Mouse (Mus musculus) heart, embryonic 11.5 days (tissue): ENCODE results near the gene Plcg2. TPM values are rescaled to one million over a fixed set of nuclear protein-coding genes. Genes with fewer than 3 reads are reported as not detected.

Experiments used
- ATAC-seq: fragments of 200-750 bp; cut with Nextera tagmentation; replicated peaks from 2 replicates; pipeline ENCODE4 v1.8.0; 2017; ENCODE audit warnings: moderate library complexity; ENCODE audit not compliant: insufficient number of reproducible peaks, low FRiP score, low TSS enrichment
- H3K27ac ChIP-seq: fragments of 300-500 bp; sonication (generic); 2 replicates; pipeline ENCODE4 v1.5.1; 2014; ENCODE audit warnings: mild to moderate bottlenecking, low read depth, low read length
- H3K27me3 ChIP-seq: fragments of 300-500 bp; sonication (generic); 2 replicates; pipeline ENCODE4 v1.6.1; 2014; ENCODE audit warnings: mild to moderate bottlenecking, low read length, mixed read lengths; ENCODE audit not compliant: control insufficient read depth, insufficient read depth
- H3K36me3 ChIP-seq: fragments of 300-500 bp; sonication (generic); 2 replicates; pipeline ENCODE4 v1.6.1; 2014; ENCODE audit warnings: mild to moderate bottlenecking, low read length, moderate library complexity, mixed read lengths; ENCODE audit not compliant: control insufficient read depth, insufficient read depth
- H3K4me1 ChIP-seq: fragments of 300-500 bp; sonication (generic); 2 replicates; pipeline ENCODE4 v1.6.1; 2014; ENCODE audit warnings: low read length; ENCODE audit not compliant: control insufficient read depth, insufficient read depth
- H3K4me2 ChIP-seq: fragments of 300-500 bp; sonication (generic); 2 replicates; pipeline ENCODE4 v1.6.1; 2014; ENCODE audit warnings: mild to moderate bottlenecking, moderate library complexity
- H3K4me3 ChIP-seq: fragments of 300-500 bp; sonication (generic); 2 replicates; pipeline ENCODE4 v1.5.1; 2014; ENCODE audit warnings: low read depth, low read length
- H3K9ac ChIP-seq: fragments of 300-500 bp; sonication (generic); 2 replicates; pipeline ENCODE4 v1.6.1; 2014; ENCODE audit warnings: mild to moderate bottlenecking, low read depth, low read length, moderate library complexity
- H3K9me3 ChIP-seq: fragments of 300-500 bp; sonication (generic); replicated peaks from 2 replicates; pipeline ENCODE4 v1.6.1; 2016; ENCODE audit warnings: low read length; ENCODE audit not compliant: control insufficient read depth
- WGBS: fragments of 180-500 bp; shearing (Covaris S2); extraction: QIAGEN DNeasy Blood & Tissue Kit; methylation state at CpG from one replicate; pipeline ENCODE4 v1.1.7; 2014; ENCODE audit not compliant: insufficient replicate concordance; 5-methylcytosine and 5-hydroxymethylcytosine counted together
- polyA plus RNA-seq: library from polyadenylated mRNA; unstranded; fragments of >200 nt; fragmentation: Nextera tagmentation; extraction: Ambion mirVana; gene quantifications from 2 replicates; pipeline ENCODE4 v1.2.1, GENCODE M21; 2014

Gene Plcg2
- polyA plus RNA-seq, 1 experiment from 2014 or later = 4.7 TPM

- no peak overlapping the region for H3K4me3 ChIP-seq
- no peak overlapping the region for H3K9ac ChIP-seq
- no peaks in the 10 kb centered on the region for H3K36me3 ChIP-seq
- H3K27me3 ChIP-seq = no peaks in the 10 kb centered on the region
- H3K9me3 ChIP-seq = no peaks in the 10 kb centered on the region
- WGBS = 70% methylated on average over 7 of the region's 7 CpGs
- no peaks in the 10 kb centered on the region for H3K4me1 ChIP-seq
- no peak for ATAC-seq
- no peak overlapping the region for H3K27ac ChIP-seq
- H3K4me2 ChIP-seq = no peak overlapping the region
These were observed 22.3 kb upstream of the Plcg2 start for GRCm38 (mm10) chr8:117475819-117476218.

- H3K4me3 ChIP-seq = no peak overlapping the region
- H3K36me3 ChIP-seq = no peaks in the 10 kb centered on the region
- no peak overlapping the region for H3K27ac ChIP-seq
- H3K4me1 ChIP-seq = no peaks in the 10 kb centered on the region
- H3K9ac ChIP-seq = no peak overlapping the region
- H3K27me3 ChIP-seq = no peaks in the 10 kb centered on the region
- no peak for ATAC-seq
- H3K9me3 ChIP-seq = no peaks in the 10 kb centered on the region
- H3K4me2 ChIP-seq = no peak overlapping the region
These were observed 20.0 kb upstream of the Plcg2 start for GRCm38 (mm10) chr8:117478082-117478481.

GRCm38 (mm10) chr8:117479996-117480395, 18.1 kb upstream of the Plcg2 start:
- Histone ChIP-seq H3K27me3 (no peaks in the 10 kb centered on the region), H3K4me2 (no peak overlapping the region), H3K9ac (no peak overlapping the region), H3K4me3 (no peak overlapping the region), H3K4me1 (no peaks in the 10 kb centered on the region), H3K27ac (no peak overlapping the region), H3K9me3 (no peaks in the 10 kb centered on the region), H3K36me3 (no peaks in the 10 kb centered on the region)
- whole genome bisulfite sequencing = 88% methylated on average over 9 of the region's 9 CpGs
- ATAC-seq = no peak

GRCm38 (mm10) chr8:117480516-117480915, 17.6 kb upstream of the Plcg2 start:
- no peak overlapping the region for H3K4me2 ChIP-seq
- H3K36me3 ChIP-seq = no peaks in the 10 kb centered on the region
- no peak overlapping the region for H3K9ac ChIP-seq
- H3K4me3 ChIP-seq = no peak overlapping the region
- WGBS = 75% methylated on average over 5 of the region's 5 CpGs
- no peaks in the 10 kb centered on the region for H3K4me1 ChIP-seq
- H3K27ac ChIP-seq = no peak overlapping the region
- no peak for ATAC-seq
- H3K27me3 ChIP-seq = no peaks in the 10 kb centered on the region
- H3K9me3 ChIP-seq = no peaks in the 10 kb centered on the region

GRCm38 (mm10) chr8:117481830-117482229, 16.3 kb upstream of the Plcg2 start:
- 71% methylated on average over 5 of the region's 5 CpGs for WGBS
- no peak for ATAC-seq
- Histone ChIP-seq H3K9me3 (no peaks in the 10 kb centered on the region), H3K4me3 (no peak overlapping the region), H3K9ac (no peak overlapping the region), H3K36me3 (no peaks in the 10 kb centered on the region), H3K27me3 (no peaks in the 10 kb centered on the region), H3K27ac (no peak overlapping the region), H3K4me2 (no peak overlapping the region), H3K4me1 (no peaks in the 10 kb centered on the region)

GRCm38 (mm10) chr8:117484731-117485130, 13.4 kb upstream of the Plcg2 start:
- WGBS = 78% methylated on average over 8 of the region's 8 CpGs
- no peak overlapping the region for H3K27ac ChIP-seq

GRCm38 (mm10) chr8:117485316-117485715, 12.8 kb upstream of the Plcg2 start:
- WGBS = 86% methylated on average over 1 of the region's 1 CpGs
- H3K4me2 ChIP-seq = no peak overlapping the region
- no peaks in the 10 kb centered on the region for H3K36me3 ChIP-seq
- no peak overlapping the region for H3K27ac ChIP-seq
- H3K4me3 ChIP-seq = no peak overlapping the region
- no peak for ATAC-seq
- no peaks in the 10 kb centered on the region for H3K27me3 ChIP-seq
- no peaks in the 10 kb centered on the region for H3K4me1 ChIP-seq
- no peak overlapping the region for H3K9ac ChIP-seq
- H3K9me3 ChIP-seq = no peaks in the 10 kb centered on the region

More at GRCm38 (mm10) chr8:117484731-117485130, 13.4 kb upstream of the Plcg2 start:
- Histone ChIP-seq H3K9me3 (no peaks in the 10 kb centered on the region), H3K4me3 (no peak overlapping the region), H3K9ac (no peak overlapping the region), H3K27me3 (no peaks in the 10 kb centered on the region), H3K4me2 (no peak overlapping the region), H3K36me3 (no peaks in the 10 kb centered on the region), H3K4me1 (no peaks in the 10 kb centered on the region)
- no peak for ATAC-seq

GRCm38 (mm10) chr8:117488246-117489005, 9.7 kb upstream of the Plcg2 start:
- Histone ChIP-seq H3K27ac (no peak overlapping the region), H3K4me2 (no peak overlapping the region), H3K4me1 (no peaks in the 10 kb centered on the region), H3K4me3 (no peak overlapping the region), H3K36me3 (no peaks in the 10 kb centered on the region), H3K27me3 (0 out of 2 replicates have a peak, but pooled peaks cover 4% of the 10 kb centered on the region), H3K9me3 (no peaks in the 10 kb centered on the region), H3K9ac (no peak overlapping the region)
- WGBS = 76% methylated on average over 10 of the region's 10 CpGs
- ATAC-seq = no peak

GRCm38 (mm10) chr8:117493543-117493942, 4.5 kb upstream of the Plcg2 start:
- Histone ChIP-seq H3K27ac (no peak overlapping the region), H3K4me3 (no peak overlapping the region), H3K27me3 (peaks cover 9% of the 10 kb centered on the region; the same call in 1 of the 2 replicates), H3K9me3 (no peaks in the 10 kb centered on the region), H3K4me2 (peak overlapping the region; percentile 19; the same call in 1 of the 2 replicates), H3K36me3 (no peaks in the 10 kb centered on the region), H3K9ac (no peak overlapping the region), H3K4me1 (no peaks in the 10 kb centered on the region)
- WGBS = 20% methylated on average over 9 of the region's 9 CpGs
- no peak for ATAC-seq
